Mouse (Mus musculus): ENCODE measurements around the gene Rexo2. TPM values are rescaled to one million over a fixed set of nuclear protein-coding genes. Genes with fewer than 3 reads are reported as not detected.

Rexo2 gene
- polyA plus RNA-seq, 2 experiments: 64.4 to 95.7 TPM

DNA sequence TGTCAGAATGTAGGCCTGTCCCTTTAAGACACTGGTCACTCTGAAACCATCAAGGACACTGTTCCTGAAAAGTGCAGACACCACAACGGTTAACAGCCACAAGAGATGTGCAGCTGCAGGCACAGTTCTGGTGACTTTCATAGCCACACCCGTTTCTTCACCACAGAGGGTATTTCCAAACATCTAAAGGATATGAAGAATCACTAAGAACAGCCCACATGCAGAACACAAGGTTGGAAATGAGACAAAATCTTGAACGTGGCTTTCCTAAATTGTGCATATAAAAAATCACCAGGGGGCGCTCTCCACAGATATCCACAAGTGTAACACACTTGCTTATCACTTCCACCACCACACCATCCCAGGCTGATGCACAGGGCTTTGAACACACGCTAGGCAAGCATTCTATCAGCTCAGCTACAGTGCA, 32.6 kb downstream of the Rexo2 start:
- WGBS (ENCODE audit: insufficient replicate concordance): 16% methylated on average over 5 of the region's 5 CpGs
- Histone ChIP-seq H3K4me3 (ENCODE audit: insufficient read depth in 1 of 2, low read depth in 2 of 2, low read length in 2 of 2) (no peak overlapping the region), H3K4me2 (ENCODE audit: low read depth) (no peak overlapping the region), H3K4me1 (replicated peaks; ENCODE audit: control insufficient read depth in 2 of 2, insufficient read depth in 2 of 2, low read length in 1 of 2) (no peaks in the 10 kb centered on the region), H3K27me3 (ENCODE audit: control insufficient read depth, insufficient read depth, low read length) (no peaks in the 10 kb centered on the region), H3K9me3 (ENCODE audit: control insufficient read depth, low read length) (no peaks in the 10 kb centered on the region), H3K9ac (replicated peaks) (no peak overlapping the region), H3K27ac (no peak overlapping the region), H3K36me3 (replicated peaks; ENCODE audit: control insufficient read depth, insufficient read depth, low read depth) (no peaks in the 10 kb centered on the region)
- ATAC-seq (ENCODE audit: insufficient read depth): no peak; the same call in 1 of the 2 replicates
- DNase-seq (ENCODE audit: low read depth in 3 of 3, low spot score in 3 of 3): peak; percentile 12 to 40 (median 37)
- TF ChIP-seq EP300 (IDR thresholded peaks at IDR 0.05; ENCODE audit: low read depth): no peak
- peak; percentile 79 for TF ChIP-seq CTCF (IDR thresholded peaks at IDR 0.05; ENCODE audit: low read depth)

DNA sequence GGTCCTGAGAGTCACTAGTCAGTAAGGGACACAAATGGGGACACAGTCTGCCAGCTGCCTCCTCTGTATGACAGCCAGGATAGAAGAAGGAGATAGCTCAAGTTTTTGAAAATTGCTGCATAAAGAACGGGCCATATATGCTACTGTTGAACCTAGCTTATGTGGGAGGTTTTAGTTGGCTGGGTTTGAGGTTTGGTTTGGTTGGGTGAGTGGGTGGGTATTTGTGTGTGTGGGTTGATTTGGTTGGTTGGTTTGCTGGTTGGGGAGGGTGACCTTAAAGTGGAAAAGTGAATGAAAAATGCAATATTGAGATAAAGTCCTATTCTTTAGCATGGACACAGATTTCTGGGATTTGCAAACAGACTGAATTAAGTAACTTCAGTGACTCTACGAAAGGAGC, 35.6 kb downstream of the Rexo2 start:
- WGBS (ENCODE audit: insufficient replicate concordance): 62% methylated on average over 2 of the region's 2 CpGs
- H3K9ac ChIP-seq (replicated peaks): no peak overlapping the region
- H3K27me3 ChIP-seq (ENCODE audit: control insufficient read depth, insufficient read depth, low read length): no peaks in the 10 kb centered on the region
- H3K4me1 ChIP-seq (replicated peaks; ENCODE audit: control insufficient read depth in 2 of 2, insufficient read depth in 2 of 2, low read length in 1 of 2): no peaks in the 10 kb centered on the region
- no peak overlapping the region for H3K4me3 ChIP-seq (ENCODE audit: insufficient read depth in 1 of 2, low read depth in 2 of 2, low read length in 2 of 2)
- no peak for DNase-seq (ENCODE audit: low read depth in 3 of 3, low spot score in 3 of 3)
- H3K4me2 ChIP-seq (ENCODE audit: low read depth): no peak overlapping the region
- H3K27ac ChIP-seq: no peak overlapping the region
- ATAC-seq (ENCODE audit: insufficient read depth): no peak
- no peaks in the 10 kb centered on the region for H3K9me3 ChIP-seq (ENCODE audit: control insufficient read depth, low read length)
- TF ChIP-seq EP300 (IDR thresholded peaks at IDR 0.05; ENCODE audit: low read depth) (no peak), CTCF (IDR thresholded peaks at IDR 0.05; ENCODE audit: low read depth) (no peak)
- H3K36me3 ChIP-seq (replicated peaks; ENCODE audit: control insufficient read depth, insufficient read depth, low read depth): no peaks in the 10 kb centered on the region

DNA sequence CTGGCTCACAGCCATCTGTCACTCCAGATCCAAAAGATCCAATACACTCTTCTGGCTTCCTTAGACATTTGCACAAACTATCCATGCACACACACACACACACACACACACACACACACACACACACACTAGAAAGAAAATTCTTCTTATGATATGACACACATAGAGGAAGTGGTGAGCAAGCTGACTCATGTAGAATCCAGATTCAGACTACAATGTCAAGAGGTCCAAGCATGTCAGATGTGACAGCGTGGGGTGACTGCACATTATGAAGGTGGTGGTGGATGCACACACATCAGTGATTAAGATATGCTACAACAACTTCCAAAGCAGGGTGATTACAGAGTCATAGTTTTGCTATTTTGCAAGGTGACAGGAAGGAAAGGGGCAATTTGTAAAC, 36.5 kb downstream of the Rexo2 start:
- 21% methylated on average over 1 of the region's 1 CpGs for WGBS (ENCODE audit: insufficient replicate concordance)
- Histone ChIP-seq H3K36me3 (replicated peaks; ENCODE audit: control insufficient read depth, insufficient read depth, low read depth) (no peaks in the 10 kb centered on the region), H3K9me3 (ENCODE audit: control insufficient read depth, low read length) (no peaks in the 10 kb centered on the region), H3K4me2 (ENCODE audit: low read depth) (no peak overlapping the region), H3K4me3 (ENCODE audit: insufficient read depth in 1 of 2, low read depth in 2 of 2, low read length in 2 of 2) (no peak overlapping the region), H3K27me3 (ENCODE audit: control insufficient read depth, insufficient read depth, low read length) (no peaks in the 10 kb centered on the region), H3K9ac (replicated peaks) (no peak overlapping the region), H3K27ac (no peak overlapping the region), H3K4me1 (replicated peaks; ENCODE audit: control insufficient read depth in 2 of 2, insufficient read depth in 2 of 2, low read length in 1 of 2) (no peaks in the 10 kb centered on the region)
- TF ChIP-seq EP300 (IDR thresholded peaks at IDR 0.05; ENCODE audit: low read depth): no peak
- no peak for TF ChIP-seq CTCF (IDR thresholded peaks at IDR 0.05; ENCODE audit: low read depth)
- ATAC-seq (ENCODE audit: insufficient read depth) (no peak), DNase-seq (ENCODE audit: low read depth in 3 of 3, low spot score in 3 of 3) (no peak)

DNA sequence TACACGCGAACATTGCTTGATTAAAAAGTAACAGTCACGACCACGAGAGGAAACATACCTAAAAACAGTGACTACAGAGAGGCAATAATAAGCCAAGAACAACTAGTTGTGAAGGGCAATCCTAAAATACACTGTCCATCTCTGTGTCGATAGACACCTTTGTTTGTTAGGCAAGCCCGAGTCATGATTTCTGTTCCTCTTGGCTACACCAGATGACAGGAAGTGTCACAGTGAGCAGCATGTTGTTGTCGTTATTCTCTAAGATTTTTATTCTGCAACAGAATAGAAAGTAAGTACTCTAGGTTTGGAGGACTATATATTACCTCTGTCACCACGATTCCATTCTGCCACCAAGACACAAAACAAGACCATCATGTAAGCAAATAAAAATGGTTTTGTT, 48.0 kb downstream of the Rexo2 start:
- H3K27me3 ChIP-seq (ENCODE audit: control insufficient read depth, insufficient read depth, low read length): no peaks in the 10 kb centered on the region
- no peak overlapping the region for H3K27ac ChIP-seq
- 30% methylated on average over 8 of the region's 8 CpGs for WGBS (ENCODE audit: insufficient replicate concordance)

DNA sequence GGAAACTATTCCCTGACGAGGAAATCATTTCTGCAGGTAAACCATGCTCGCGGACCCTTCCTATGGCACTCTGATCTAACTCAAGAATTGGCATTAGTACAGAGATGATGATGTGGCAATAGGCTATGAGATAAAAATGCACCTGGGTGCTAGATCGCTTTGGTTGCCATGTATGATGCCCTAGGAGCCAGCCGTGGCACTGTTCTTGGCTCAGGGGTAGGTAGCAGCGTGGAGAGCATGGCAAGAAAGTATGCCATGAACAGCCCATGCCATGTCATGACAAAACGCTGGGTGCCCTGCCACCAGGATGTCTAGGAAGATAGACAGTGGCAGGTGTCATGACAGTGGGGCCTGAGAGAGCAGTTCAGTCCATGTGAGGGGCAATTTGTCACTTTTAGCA, 53.2 kb downstream of the Rexo2 start:
- Histone ChIP-seq H3K4me3 (ENCODE audit: insufficient read depth in 1 of 2, low read depth in 2 of 2, low read length in 2 of 2) (no peak overlapping the region), H3K9ac (replicated peaks) (no peak overlapping the region), H3K27me3 (ENCODE audit: control insufficient read depth, insufficient read depth, low read length) (no peaks in the 10 kb centered on the region), H3K9me3 (ENCODE audit: control insufficient read depth, low read length) (no peaks in the 10 kb centered on the region), H3K4me1 (replicated peaks; ENCODE audit: control insufficient read depth in 2 of 2, insufficient read depth in 2 of 2, low read length in 1 of 2) (no peaks in the 10 kb centered on the region), H3K27ac (no peak overlapping the region), H3K4me2 (ENCODE audit: low read depth) (no peak overlapping the region), H3K36me3 (replicated peaks; ENCODE audit: control insufficient read depth, insufficient read depth, low read depth) (no peaks in the 10 kb centered on the region)
- ATAC-seq (ENCODE audit: insufficient read depth) (no peak), DNase-seq (ENCODE audit: low read depth in 3 of 3, low spot score in 3 of 3) (no peak)
- no peak for TF ChIP-seq CTCF (IDR thresholded peaks at IDR 0.05; ENCODE audit: low read depth)
- no peak for TF ChIP-seq EP300 (IDR thresholded peaks at IDR 0.05; ENCODE audit: low read depth)
- 75% methylated on average over 7 of the region's 7 CpGs for WGBS (ENCODE audit: insufficient replicate concordance)

More for the DNA sequence above, 48.0 kb downstream of the Rexo2 start:
- DNase-seq (ENCODE audit: low read depth in 3 of 3, low spot score in 3 of 3) (no peak), ATAC-seq (ENCODE audit: insufficient read depth) (no peak)
- Histone ChIP-seq H3K9ac (replicated peaks) (no peak overlapping the region), H3K36me3 (replicated peaks; ENCODE audit: control insufficient read depth, insufficient read depth, low read depth) (no peaks in the 10 kb centered on the region), H3K4me3 (ENCODE audit: insufficient read depth in 1 of 2, low read depth in 2 of 2, low read length in 2 of 2) (no peak overlapping the region), H3K4me1 (replicated peaks; ENCODE audit: control insufficient read depth in 2 of 2, insufficient read depth in 2 of 2, low read length in 1 of 2) (no peaks in the 10 kb centered on the region), H3K9me3 (ENCODE audit: control insufficient read depth, low read length) (no peaks in the 10 kb centered on the region), H3K4me2 (ENCODE audit: low read depth) (no peak overlapping the region)
- TF ChIP-seq EP300 (IDR thresholded peaks at IDR 0.05; ENCODE audit: low read depth): no peak
- TF ChIP-seq CTCF (IDR thresholded peaks at IDR 0.05; ENCODE audit: low read depth): no peak
